Mouse (Mus musculus): Measurements from ENCODE around the gene Il4i1.

- TF ChIP-seq CTCF (IDR thresholded peaks at IDR 0.05; ENCODE audit: low read depth) (no peak), EP300 (IDR thresholded peaks at IDR 0.05; ENCODE audit: low read depth) (no peak)
Observed at GRCm38 (mm10) chr7:44852259-44853027, 36.3 kb downstream of the Il4i1 start.
